Mouse (Mus musculus): ENCODE data around the gene Slc5a10. TPM values are rescaled to one million over a fixed set of nuclear protein-coding genes. Genes with fewer than 3 reads are reported as not detected.

Gene Slc5a10
- under 1 TPM in 1 of 2 experiments, not detected in 1; 0.19 TPM for total RNA-seq (2021)
- long read RNA-seq, experiment 1, partial matches to known transcripts = 0 of 1 reads
- long read RNA-seq, experiment 1, other reads (novel, unspliced or antisense) = 1 of 1 reads
- long read RNA-seq, experiment 2 = 0 reads

GRCm38 (mm10) chr11:61720636-61721035 is at the start of gene Slc5a10:
Slc5a10 (minus strand) TSS chr11:61720826.
- no peak for DNase-seq (ENCODE audit: low spot score in 2 of 2)

GRCm38 (mm10) chr11:61761584-61762407 is 41.2 kb upstream of the Slc5a10 start, which contains the start of gene Prpsap2:
Prpsap2 (minus strand) TSS chr11:61762088.
- peak; percentile 95 for DNase-seq (ENCODE audit: low spot score in 2 of 2)

DNA sequence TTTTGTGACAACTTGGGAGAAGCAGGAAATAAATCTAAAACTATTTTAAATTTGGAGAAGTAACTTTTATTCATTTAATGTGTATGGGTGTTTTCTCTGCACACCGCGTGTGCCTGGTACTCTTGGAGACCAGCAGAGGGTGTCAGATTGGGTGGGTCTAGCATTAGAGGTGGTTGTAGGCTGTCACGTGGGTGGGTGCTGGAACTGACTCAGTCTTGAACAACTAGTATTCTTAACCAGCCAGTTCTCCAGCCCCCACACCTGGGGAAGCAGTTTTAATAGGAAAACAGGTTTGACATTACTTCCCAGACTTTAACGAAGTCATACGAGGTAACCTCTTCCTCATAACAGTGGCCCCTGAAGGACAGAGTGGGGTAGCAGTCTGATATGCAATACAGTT is 39.9 kb upstream of the Slc5a10 start:
- DNase-seq (ENCODE audit: low spot score in 2 of 2) = peak; percentile 28 to 34

DNA sequence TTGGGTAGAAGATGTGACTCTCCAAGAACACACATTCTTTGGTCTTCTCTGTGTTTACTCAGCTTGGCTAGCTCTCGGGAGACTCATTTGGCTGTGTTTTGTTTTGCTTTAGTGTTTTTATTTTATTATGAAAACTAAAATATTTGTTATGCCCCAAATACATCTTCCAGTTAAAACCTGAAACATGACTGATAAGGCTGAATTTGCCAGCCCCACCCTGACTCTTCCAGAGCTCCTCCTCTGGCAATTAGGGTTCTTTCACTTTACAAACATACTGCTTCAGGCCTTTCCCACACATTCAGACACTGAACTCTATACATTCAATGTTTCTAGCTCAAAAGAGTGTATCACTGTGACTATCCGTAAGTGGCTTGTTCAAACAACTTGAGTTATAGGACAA is 36.5 kb upstream of the Slc5a10 start:
- DNase-seq (ENCODE audit: low spot score in 2 of 2) = no peak

DNA sequence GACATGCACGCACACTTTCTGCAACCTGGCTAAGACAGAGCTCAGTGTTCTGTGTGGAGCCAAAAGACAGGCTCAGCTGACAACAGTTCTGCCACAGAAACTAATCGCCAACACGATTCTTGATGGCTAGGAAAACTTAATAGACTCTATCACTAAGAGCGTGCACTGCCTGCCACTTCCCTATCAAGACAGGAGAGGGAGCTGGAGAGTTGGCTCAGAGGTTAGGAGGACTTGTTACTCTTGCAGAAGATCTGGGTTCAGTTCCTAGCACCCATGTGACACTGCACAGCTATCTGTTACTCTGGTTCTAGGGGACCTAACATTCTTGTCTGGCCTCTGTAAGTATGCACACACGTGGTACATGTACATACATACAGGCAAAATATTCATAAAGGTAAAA is 31.0 kb upstream of the Slc5a10 start:
- DNase-seq (ENCODE audit: low spot score in 2 of 2) = no peak

DNA sequence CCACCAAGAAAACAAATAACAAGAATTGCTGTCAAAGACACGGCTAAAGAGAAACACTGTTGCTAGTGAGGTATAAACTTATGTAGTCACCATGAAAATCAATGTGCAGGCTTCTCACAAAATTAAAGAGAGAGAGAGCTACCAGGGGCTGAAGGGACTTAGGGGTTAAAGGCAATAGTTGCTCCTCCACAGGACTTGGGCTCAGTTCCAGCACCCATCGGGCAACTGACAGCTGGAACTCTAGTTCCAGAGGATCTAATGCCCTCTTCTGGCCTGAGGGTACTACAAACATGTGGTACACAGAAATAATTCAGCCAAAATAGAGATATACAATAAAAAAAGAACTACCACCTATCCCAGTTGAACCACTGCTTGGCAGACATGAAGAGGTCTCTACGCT is 26.5 kb upstream of the Slc5a10 start:
- no peak for DNase-seq (ENCODE audit: low spot score in 2 of 2)

DNA sequence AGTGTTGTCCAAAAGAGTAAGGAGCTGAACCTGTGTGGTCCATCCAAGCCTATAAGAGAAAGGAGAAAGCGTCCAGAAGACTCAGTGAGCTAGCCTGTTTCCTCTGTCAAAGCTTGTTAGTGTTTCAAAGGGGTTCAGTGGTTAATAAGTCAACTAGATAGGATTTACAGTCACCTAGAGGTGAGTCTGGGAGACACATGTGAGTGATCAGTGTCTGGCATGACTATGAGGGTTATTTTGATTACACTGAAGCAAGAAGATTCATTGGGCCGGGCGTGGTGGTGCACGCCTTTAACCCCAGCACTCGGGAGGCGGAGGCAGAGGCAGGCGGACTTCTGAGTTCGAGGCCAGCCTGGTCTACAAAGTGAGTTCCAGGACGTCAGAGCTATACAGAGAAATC is 25.2 kb upstream of the Slc5a10 start:
- no peak for DNase-seq (ENCODE audit: low spot score in 2 of 2)

DNA sequence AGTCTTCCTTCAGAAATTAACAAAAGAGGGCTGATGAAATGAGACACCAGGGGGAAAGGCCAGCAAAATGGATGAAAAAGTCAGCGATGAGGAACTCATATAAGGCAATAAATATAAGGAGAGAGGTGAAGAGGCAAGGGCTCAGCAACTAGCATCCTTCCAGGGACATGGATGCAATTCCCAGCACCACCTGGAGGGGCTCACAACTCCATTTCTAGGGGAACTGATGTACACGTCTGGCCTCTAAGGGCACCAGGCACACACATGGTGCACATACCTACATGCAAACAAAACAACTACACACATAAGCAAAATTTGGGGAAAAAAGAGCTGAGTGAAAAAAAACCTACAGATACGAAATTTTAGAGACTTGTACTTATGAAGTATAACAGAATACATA is 23.8 kb upstream of the Slc5a10 start:
- DNase-seq (ENCODE audit: low spot score in 2 of 2) = no peak

GRCm38 (mm10) chr11:61743768-61744167 is 23.1 kb upstream of the Slc5a10 start:
- no peak for DNase-seq (ENCODE audit: low spot score in 2 of 2)

GRCm38 (mm10) chr11:61740500-61740899 is 19.9 kb upstream of the Slc5a10 start:
- DNase-seq (ENCODE audit: low spot score in 2 of 2) = no peak

- no peak for DNase-seq (ENCODE audit: low spot score in 2 of 2)
Observed at GRCm38 (mm10) chr11:61737290-61737689, 16.7 kb upstream of the Slc5a10 start.

DNA sequence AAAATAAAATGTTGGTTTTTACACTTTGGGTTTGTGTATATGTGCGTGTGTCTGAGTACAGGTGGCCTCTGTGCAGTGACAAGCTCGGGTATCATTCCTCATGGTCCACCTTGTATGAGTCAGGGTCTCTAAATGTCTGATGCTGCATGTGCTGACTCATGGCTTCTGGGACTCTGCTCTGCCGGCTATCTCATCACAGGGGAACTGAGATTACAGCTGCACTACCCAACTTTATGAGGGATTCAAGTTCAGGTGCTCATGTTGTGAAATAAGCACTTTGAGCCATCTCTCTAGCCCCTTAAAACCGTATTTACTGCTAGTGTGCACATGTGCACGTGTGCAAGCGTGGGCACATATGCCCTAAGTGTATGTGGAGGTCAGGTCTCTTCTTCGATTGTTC is 12.0 kb upstream of the Slc5a10 start:
- no peak for DNase-seq (ENCODE audit: low spot score in 2 of 2)

- no peak for DNase-seq (ENCODE audit: low spot score in 2 of 2)
Observed at GRCm38 (mm10) chr11:61728037-61728436, 7.4 kb upstream of the Slc5a10 start.

DNA sequence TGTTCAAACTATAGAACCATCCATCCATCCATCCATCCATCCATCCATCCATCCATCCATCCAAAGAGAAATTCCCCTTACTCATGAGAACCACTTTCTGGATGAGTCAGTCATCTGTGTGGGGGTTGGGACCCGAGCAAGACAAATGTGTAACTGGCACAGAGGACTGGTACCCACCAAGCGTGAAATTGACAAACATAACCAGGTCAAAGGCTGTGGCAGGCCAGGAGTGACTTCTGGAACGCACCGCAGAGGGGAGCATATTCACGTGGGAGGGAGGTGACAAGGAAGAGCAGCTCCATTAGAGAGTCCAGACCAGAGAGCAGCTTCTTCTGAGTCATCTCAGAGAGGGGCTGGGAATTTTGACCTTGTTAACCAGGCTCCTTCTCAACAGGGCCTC is 1.5 kb upstream of the Slc5a10 start:
- DNase-seq (ENCODE audit: low spot score in 2 of 2) = no peak

DNA sequence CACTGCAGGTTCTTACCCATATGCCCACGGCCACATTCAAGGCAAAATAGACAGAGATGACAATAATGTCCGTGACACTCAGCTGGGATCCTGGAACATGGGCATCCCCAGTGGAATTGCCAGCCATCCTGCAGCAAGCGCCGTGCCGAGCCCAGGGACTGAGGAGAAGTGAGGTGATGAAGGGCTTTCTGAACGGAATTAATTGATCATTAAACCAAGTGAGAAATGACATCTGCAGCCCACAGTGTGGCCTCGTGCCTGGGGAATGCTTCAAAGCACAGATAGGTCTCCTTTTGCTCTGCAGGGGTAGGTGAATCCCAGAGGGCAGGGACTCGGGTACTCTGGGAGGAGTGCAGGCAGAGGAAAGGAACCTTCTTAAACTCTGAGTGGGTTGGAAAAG is 800 bp downstream of the Slc5a10 start:
- DNase-seq (ENCODE audit: low spot score in 2 of 2) = no peak

GRCm38 (mm10) chr11:61719387-61719786 is 1.2 kb downstream of the Slc5a10 start:
- no peak for DNase-seq (ENCODE audit: low spot score in 2 of 2)

- DNase-seq (ENCODE audit: low spot score in 2 of 2) = no peak
Observed at GRCm38 (mm10) chr11:61717990-61718389, 2.6 kb downstream of the Slc5a10 start.

- DNase-seq (ENCODE audit: low spot score in 2 of 2) = no peak
Observed at GRCm38 (mm10) chr11:61715130-61715529, 5.5 kb downstream of the Slc5a10 start.

- DNase-seq (ENCODE audit: low spot score in 2 of 2) = peak; percentile 75 to 78
Observed at GRCm38 (mm10) chr11:61714346-61715117, 6.1 kb downstream of the Slc5a10 start.

DNA sequence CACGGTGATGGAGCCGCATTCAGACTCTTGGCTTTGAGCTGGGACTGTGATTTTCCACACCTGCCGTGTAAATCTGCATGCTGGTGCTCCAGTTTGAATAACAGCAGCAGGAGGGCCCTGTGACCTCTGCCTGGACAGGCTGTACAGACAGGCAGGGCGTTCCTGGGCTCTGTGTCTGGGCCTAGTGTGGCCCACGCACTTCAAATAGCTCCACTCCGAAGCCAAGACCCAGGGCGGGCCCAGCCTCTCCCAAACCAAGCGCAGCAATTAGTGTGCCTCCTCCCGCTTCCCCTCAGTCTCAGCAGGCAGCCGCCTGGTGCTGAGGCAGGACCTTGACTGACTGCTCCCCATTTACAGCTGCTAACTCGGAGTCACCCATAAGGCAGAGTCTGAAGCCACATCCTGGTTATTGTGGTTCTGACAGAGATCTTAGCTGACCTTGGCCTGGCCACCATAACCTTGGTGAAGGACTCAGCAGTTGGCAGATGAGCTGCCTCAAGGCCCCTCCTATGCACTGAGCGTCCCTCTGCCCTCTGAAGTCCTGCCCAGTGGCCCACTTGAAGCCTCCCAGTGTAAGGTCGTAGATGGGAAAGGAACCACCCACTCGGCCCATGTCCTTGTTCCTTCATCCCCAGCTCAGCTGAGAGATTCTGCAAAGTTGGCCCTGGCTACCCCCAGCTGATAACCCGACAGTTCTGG is 7.3 kb downstream of the Slc5a10 start:
- DNase-seq (ENCODE audit: low spot score in 2 of 2) = no peak

DNA sequence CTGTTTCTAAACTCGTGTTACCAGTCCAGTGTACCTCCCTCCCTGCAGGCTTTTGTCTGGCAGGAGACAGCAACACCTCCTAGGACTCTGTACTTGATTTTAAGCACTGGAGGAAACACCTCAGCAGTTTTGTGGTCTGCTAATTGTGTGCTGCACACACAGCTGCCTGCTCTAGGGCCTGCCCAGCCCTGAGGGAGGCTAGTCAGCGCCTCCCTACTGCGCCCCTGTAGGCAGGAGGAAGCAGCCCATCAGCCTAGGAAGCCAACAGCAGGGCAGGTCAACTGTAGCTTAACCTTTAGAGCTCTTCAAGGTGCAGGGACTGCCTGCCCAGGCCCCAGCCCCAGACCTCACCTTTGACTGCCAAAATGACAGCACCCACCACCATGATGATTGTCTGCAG is 11.7 kb downstream of the Slc5a10 start:
- no peak for DNase-seq (ENCODE audit: low spot score in 2 of 2)

DNA sequence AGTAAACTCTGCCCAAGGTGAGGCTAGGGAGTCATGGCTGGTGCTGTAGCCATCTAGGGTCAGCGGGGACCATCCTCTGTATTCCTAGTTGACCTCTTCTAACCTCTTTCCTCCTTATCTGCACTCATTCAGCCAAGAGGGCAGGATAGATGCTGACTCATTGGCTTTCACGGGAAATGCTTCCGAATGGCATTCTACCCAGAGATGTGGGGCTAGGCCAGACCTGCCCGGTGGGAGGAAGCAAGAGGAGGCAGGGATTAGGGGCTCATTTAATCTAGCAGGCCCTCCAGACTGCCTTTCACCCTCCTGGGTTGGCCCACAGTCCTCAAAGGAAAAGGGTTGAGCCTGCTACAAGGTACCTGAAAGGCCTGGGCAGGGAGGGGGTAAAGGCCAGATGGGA is 14.4 kb downstream of the Slc5a10 start:
- DNase-seq (ENCODE audit: low spot score in 2 of 2) = no peak
